Mouse (Mus musculus) intestine, embryonic 14.5 days (tissue): ENCODE data around the gene Calm5. TPM values are rescaled to one million over a fixed set of nuclear protein-coding genes. Genes with fewer than 3 reads are reported as not detected.
"Not testable (repeated sequence)": the region's sequence is repeated elsewhere in the genome, so short reads cannot be mapped to it uniquely, and the experiment has no call there.

ENCODE experiments used
- ATAC-seq: fragments of 200-750 bp; cut with Nextera tagmentation; replicated peaks from 2 replicates; pipeline ENCODE4 v1.8.0; 2017; ENCODE audit warnings: low read depth, moderate number of reproducible peaks, moderate TSS enrichment, moderate library complexity; ENCODE audit not compliant: low FRiP score, low TSS enrichment
- DNase-seq: peaks from one replicate; pipeline ENCODE4 v3.0.0-alpha.2; 2018; ENCODE audit warnings: low spot score
- H3K27ac ChIP-seq: fragments of 300-500 bp; sonication (generic); 2 replicates; pipeline ENCODE4 v1.5.1; 2014; ENCODE audit warnings: low read depth, mild to moderate bottlenecking, control low read depth
- H3K27me3 ChIP-seq: fragments of 300-500 bp; sonication (generic); replicated peaks from 2 replicates; pipeline ENCODE4 v1.6.1; 2014; ENCODE audit warnings: low read length, control low read depth; ENCODE audit not compliant: control insufficient read depth, insufficient read depth
- H3K36me3 ChIP-seq: fragments of 300-500 bp; sonication (generic); 2 replicates; pipeline ENCODE4 v1.6.1; 2014; ENCODE audit warnings: low read length, control low read depth; ENCODE audit not compliant: control insufficient read depth, insufficient read depth
- H3K4me1 ChIP-seq: fragments of 300-500 bp; sonication (generic); replicated peaks from 2 replicates; pipeline ENCODE4 v1.6.1; 2014; ENCODE audit warnings: low read length, control low read depth, mixed read lengths; ENCODE audit not compliant: control insufficient read depth, insufficient read depth
- H3K4me2 ChIP-seq: fragments of 300-500 bp; sonication (generic); 2 replicates; pipeline ENCODE4 v1.6.1; 2014; ENCODE audit warnings: low read length
- H3K4me3 ChIP-seq: fragments of 300-500 bp; sonication (generic); 2 replicates; pipeline ENCODE4 v1.5.1; 2014; ENCODE audit warnings: low read depth, low read length, control low read depth, mixed read lengths
- H3K9ac ChIP-seq: fragments of 300-500 bp; sonication (generic); 2 replicates; pipeline ENCODE4 v1.6.1; 2014; ENCODE audit warnings: mild to moderate bottlenecking, low read length
- H3K9me3 ChIP-seq: fragments of 300-500 bp; sonication (generic); 2 replicates; pipeline ENCODE4 v1.6.1; 2016; ENCODE audit warnings: low read length, control low read depth; ENCODE audit not compliant: control insufficient read depth
- WGBS: fragments of 180-500 bp; shearing (Covaris S2); extraction: QIAGEN DNeasy Blood & Tissue Kit; methylation state at CpG from one replicate; pipeline ENCODE4 v1.1.7; 2014; 5-methylcytosine and 5-hydroxymethylcytosine counted together
- polyA plus RNA-seq: library from polyadenylated mRNA; unstranded; fragments of >200 nt; fragmentation: Nextera tagmentation; extraction: Ambion mirVana; gene quantifications from 2 replicates; pipeline ENCODE4 v1.2.1, GENCODE M21; 2014

The Calm5 gene
- polyA plus RNA-seq, 1 experiment from 2014 or later: not detected

DNA sequence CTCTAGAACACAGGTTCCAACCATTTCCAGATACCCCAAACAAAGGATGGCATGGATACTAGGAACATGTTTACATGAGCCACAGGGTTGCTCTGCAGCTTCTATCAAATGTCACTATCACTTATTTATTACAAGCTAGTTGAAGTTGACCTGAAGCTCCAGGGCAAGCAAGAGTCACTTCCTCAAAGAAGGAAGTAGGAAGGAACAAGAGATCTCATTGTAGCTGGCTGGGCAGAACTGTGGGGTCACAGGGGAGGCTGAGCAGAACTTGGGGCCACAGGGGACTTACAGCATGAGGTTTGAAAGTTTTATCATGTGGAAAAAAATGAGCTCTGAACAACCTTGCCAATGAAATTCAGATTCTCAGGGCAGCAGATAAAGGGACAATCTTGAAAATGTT, 28.2 kb upstream of the Calm5 start:
- ATAC-seq: no peak
- H3K27me3 ChIP-seq: no peaks in the 10 kb centered on the region
- H3K27ac ChIP-seq: no peak overlapping the region
- no peak overlapping the region for H3K4me2 ChIP-seq
- H3K9ac ChIP-seq: no peak overlapping the region
- no peaks in the 10 kb centered on the region for H3K9me3 ChIP-seq
- peak; percentile 27 for DNase-seq
- H3K36me3 ChIP-seq: no peaks in the 10 kb centered on the region
- H3K4me3 ChIP-seq: no peak overlapping the region
- H3K4me1 ChIP-seq: no peaks in the 10 kb centered on the region

DNA sequence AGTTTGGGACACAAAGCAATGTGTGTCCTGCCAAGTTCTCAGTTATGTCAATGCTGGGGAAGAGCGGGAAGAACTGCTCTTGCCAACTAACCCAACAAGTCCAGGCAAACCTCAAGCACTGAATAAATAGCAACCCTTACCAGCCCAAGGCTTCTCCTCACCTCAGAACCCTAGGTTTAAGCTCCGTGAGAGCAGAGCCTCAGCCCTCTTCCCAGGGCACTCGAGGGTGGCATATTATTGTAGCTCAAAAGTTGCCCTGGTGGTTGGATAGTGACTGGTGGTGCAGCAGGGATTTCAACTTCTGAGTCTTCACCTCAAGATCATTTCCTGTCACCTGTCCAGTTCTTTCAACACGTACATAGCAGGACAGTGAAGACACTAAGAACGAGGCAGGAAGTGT, 22.4 kb upstream of the Calm5 start:
- no peaks in the 10 kb centered on the region for H3K27me3 ChIP-seq
- DNase-seq: no peak
- H3K9ac ChIP-seq: no peak overlapping the region
- H3K27ac ChIP-seq: no peak overlapping the region
- H3K4me3 ChIP-seq: no peak overlapping the region
- no peaks in the 10 kb centered on the region for H3K4me1 ChIP-seq
- H3K4me2 ChIP-seq: no peak overlapping the region
- ATAC-seq: no peak
- no peaks in the 10 kb centered on the region for H3K9me3 ChIP-seq
- no peaks in the 10 kb centered on the region for H3K36me3 ChIP-seq
- 82% methylated on average over 5 of the region's 5 CpGs for WGBS

DNA sequence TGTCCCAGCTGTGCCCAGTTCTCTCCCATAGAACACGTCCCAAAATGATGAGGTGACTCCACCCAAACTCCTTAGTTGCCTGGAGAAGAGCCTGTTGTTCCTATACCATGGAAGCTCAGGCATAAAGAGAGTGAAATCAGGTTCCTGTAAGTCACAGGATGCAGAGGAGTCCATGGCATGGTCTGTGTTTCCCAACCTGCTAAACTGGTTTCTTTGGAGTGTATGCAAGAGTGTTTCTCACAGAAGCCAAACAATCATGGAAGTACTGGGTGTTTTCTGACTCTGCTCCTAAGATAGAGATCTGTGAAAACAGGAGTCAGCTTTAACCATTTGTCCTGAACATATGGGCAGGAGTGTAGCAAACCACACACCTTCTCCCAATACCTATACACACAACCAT, 22.0 kb upstream of the Calm5 start:
- ATAC-seq: 0 out of 2 replicates have a peak, but pooled peaks have one; percentile 12
- no peak overlapping the region for H3K4me2 ChIP-seq
- WGBS: 61% methylated on average over 1 of the region's 1 CpGs
- H3K9ac ChIP-seq: no peak overlapping the region
- no peak for DNase-seq
- H3K27ac ChIP-seq: no peak overlapping the region
- no peak overlapping the region for H3K4me3 ChIP-seq
- H3K27me3 ChIP-seq: no peaks in the 10 kb centered on the region
- no peaks in the 10 kb centered on the region for H3K36me3 ChIP-seq
- no peaks in the 10 kb centered on the region for H3K4me1 ChIP-seq
- no peaks in the 10 kb centered on the region for H3K9me3 ChIP-seq

DNA sequence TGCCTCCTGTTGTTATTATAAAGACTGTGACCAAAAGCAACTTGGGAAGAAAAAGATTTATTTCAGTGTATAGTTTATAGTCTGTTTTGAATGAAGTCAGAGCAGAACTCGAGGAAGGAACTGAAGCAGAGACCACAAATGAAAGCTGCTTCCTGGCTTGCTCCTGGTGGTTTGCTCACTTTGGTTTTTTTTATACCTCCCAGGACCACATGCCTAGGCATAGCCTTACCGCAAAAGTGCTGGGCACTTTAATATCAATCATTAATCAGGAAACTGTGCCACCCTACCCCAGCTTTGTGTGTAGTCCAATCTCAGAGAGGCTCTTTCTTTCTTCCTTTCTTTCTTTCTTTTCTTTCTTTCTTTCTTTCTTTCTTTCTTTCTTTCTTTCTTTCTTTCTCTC, 21.5 kb upstream of the Calm5 start:
- H3K27ac ChIP-seq: no peak overlapping the region
- H3K9me3 ChIP-seq: no peaks in the 10 kb centered on the region
- no peak overlapping the region for H3K9ac ChIP-seq
- ATAC-seq: no peak
- H3K4me3 ChIP-seq: no peak overlapping the region
- H3K36me3 ChIP-seq: no peaks in the 10 kb centered on the region
- H3K27me3 ChIP-seq: no peaks in the 10 kb centered on the region
- 46% methylated on average over 2 of the region's 2 CpGs for WGBS
- DNase-seq: peak; percentile 23
- no peaks in the 10 kb centered on the region for H3K4me1 ChIP-seq
- H3K4me2 ChIP-seq: no peak overlapping the region

DNA sequence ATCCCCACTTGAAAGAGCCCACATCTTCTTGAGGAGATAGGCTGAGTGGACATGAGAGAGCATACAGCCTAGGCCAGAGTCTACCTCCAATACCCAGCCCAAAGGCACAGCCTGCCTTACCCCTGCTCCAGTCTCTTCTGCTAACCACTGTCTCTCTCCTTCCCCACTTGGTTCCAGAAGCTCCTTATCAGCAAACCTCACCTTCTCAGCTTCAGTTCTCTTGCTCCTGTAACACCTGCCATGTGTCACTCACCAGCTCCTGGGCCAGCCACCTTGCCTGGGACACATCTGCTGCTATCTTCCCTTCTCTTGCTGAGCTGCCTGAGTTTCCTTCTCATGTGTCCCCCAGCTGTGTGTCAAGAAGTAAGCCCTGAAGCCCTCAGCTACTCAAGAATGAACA, 20.3 kb upstream of the Calm5 start:
- not testable (repeated sequence) for DNase-seq, H3K9ac ChIP-seq, H3K27ac ChIP-seq, H3K4me3 ChIP-seq, ATAC-seq, H3K4me1 ChIP-seq, H3K4me2 ChIP-seq, H3K9me3 ChIP-seq, H3K27me3 ChIP-seq, H3K36me3 ChIP-seq

DNA sequence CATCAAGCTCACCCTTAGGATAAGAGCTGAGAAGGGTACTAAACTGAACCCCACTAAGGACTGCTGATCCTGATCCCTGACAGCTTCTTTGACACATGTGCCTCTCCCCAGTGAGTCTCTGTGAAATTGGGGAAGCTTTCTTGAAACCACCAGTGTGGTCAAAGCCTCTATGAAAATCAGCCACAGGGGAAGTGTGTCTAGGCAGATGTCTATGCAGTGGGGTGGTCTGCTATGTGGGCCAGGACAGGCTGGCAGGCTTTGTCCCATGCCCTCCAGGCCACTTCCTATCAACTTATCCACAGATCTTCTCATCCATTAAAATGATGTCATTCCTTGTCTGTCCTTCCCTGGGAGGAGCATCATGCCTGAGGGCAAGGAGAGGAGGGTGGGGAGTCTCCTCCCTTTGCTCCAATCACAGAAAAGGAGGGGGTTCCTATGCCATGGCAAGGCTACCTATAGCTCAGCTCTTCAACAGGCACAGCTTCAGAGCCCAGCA, 16.6 kb upstream of the Calm5 start, which contains the start of gene Calm4:
Gene Calm4, plus strand, starts transcription at position 446 of the 496 bp plus-strand sequence.
- not testable (repeated sequence) for H3K27me3 ChIP-seq, H3K4me3 ChIP-seq, H3K27ac ChIP-seq, H3K9me3 ChIP-seq, DNase-seq, H3K36me3 ChIP-seq, ATAC-seq, H3K4me1 ChIP-seq, H3K4me2 ChIP-seq, H3K9ac ChIP-seq

DNA sequence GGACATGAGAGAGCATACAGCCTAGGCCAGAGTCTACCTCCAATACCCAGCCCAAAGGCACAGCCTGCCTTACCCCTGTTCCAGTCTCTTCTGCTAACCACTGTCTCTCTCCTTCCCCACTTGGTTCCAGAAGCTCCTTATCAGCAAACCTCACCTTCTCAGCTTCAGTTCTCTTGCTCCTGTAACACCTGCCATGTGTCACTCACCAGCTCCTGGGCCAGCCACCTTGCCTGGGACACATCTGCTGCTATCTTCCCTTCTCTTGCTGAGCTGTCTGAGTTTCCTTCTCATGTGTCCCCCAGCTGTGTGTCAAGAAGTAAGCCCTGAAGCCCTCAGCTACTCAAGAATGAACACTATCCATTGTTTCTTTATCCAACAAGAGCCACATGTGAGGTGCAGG, 13.3 kb upstream of the Calm5 start:
- not testable (repeated sequence) for H3K36me3 ChIP-seq, H3K27me3 ChIP-seq, DNase-seq, H3K9me3 ChIP-seq, ATAC-seq, H3K27ac ChIP-seq, H3K4me2 ChIP-seq, H3K4me1 ChIP-seq, H3K9ac ChIP-seq, H3K4me3 ChIP-seq

DNA sequence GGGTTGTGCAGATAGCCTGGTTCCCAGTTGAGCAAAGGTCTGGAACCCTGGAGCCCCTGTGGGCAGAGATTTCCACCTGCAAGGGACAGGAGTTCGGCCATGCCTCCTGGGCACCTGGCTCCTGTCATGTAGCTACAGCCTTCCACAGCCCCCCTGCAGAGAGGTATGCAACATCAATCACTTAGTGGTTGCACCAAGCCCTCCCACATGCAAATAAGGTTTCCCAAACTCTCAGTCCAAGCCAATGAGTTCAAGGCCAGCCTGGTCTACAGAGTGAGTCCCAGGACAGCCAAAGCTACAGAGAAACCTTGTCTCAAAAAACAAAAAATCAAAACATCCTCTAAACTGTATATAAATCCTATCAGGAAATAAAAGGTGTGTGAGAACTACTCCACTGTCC, 3.6 kb upstream of the Calm5 start:
- Histone ChIP-seq H3K36me3 (no peaks in the 10 kb centered on the region), H3K9ac (no peak overlapping the region), H3K9me3 (no peaks in the 10 kb centered on the region), H3K4me3 (no peak overlapping the region), H3K27ac (no peak overlapping the region), H3K4me2 (no peak overlapping the region), H3K4me1 (no peaks in the 10 kb centered on the region), H3K27me3 (no peaks in the 10 kb centered on the region)
- DNase-seq (peak; percentile 25), ATAC-seq (no peak)
- 57% methylated on average over 1 of the region's 1 CpGs for WGBS

DNA sequence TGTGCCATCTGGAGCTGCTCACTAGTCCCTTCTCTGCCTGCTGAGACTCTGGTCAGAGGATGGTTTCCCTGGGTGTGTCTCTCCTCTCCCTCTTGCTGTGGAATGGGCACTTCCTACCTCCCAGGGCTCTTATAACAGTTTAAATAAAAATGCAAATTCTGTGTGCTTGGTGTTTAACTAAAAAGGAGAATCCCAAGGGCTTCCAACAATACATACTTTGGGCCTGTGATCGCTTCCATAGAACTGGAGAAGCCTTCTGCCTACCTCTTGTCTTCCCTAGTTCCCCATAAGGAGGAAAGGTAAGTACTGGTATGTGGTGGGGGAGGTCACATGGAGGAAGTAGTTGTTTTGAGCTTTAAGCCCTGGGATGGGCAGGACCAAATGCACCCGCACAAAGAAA, 883 bp downstream of the Calm5 start:
- H3K4me2 ChIP-seq: no peak overlapping the region
- H3K36me3 ChIP-seq: no peaks in the 10 kb centered on the region
- whole genome bisulfite sequencing: 90% methylated on average over 2 of the region's 2 CpGs
- no peaks in the 10 kb centered on the region for H3K4me1 ChIP-seq
- ATAC-seq: no peak
- H3K9me3 ChIP-seq: no peaks in the 10 kb centered on the region
- no peak overlapping the region for H3K9ac ChIP-seq
- no peak overlapping the region for H3K4me3 ChIP-seq
- DNase-seq: peak; percentile 6
- H3K27me3 ChIP-seq: no peaks in the 10 kb centered on the region
- no peak overlapping the region for H3K27ac ChIP-seq
